Mouse (Mus musculus): ENCODE results near the gene Vmn2r124. TPM values are rescaled to one million over a fixed set of nuclear protein-coding genes. Genes with fewer than 3 reads are reported as not detected.
"Not testable (repeated sequence)": the region's sequence is repeated elsewhere in the genome, so short reads cannot be mapped to it uniquely, and the experiment has no call there.

Gene Vmn2r124
- polyA plus RNA-seq (2016; fragmentation: Nextera tagmentation; extraction: Ambion mirVana) = 0.03 TPM in 1 of 2 replicates, not detected in the other

- Histone ChIP-seq H3K27ac (no peak within 1 kb of the TSS), H3K27me3 (no peaks in the 10 kb centered on the region), H3K9ac (no peak within 1 kb of the TSS), H3K4me1 (no peaks in the 10 kb centered on the region), H3K4me2 (replicated peaks) (no peak within 1 kb of the TSS), H3K9me3 (no peaks in the 10 kb centered on the region), H3K36me3 (no peaks in the 10 kb centered on the region), H3K4me3 (no peak within 1 kb of the TSS)
- 57% methylated on average over 2 of the region's 2 CpGs for WGBS
- ATAC-seq (ENCODE audit: insufficient number of reproducible peaks, insufficient read depth, low FRiP score, low TSS enrichment) = no peak
These were observed at the start of gene Vmn2r124 for GRCm38 (mm10) chr17:18049124-18049523. Gene Vmn2r124, plus strand, starts transcription at chr17:18049424.

GRCm38 (mm10) chr17:18004752-18005151, 44.5 kb upstream of the Vmn2r124 start:
- Histone ChIP-seq H3K36me3 (no peaks in the 10 kb centered on the region), H3K4me1 (no peaks in the 10 kb centered on the region), H3K4me2 (replicated peaks) (no peak overlapping the region), H3K9ac (no peak overlapping the region), H3K27ac (no peak overlapping the region), H3K27me3 (no peaks in the 10 kb centered on the region), H3K4me3 (no peak overlapping the region), H3K9me3 (0 out of 2 replicates have a peak, but pooled peaks cover 5% of the 10 kb centered on the region)
- no peak for ATAC-seq (ENCODE audit: insufficient number of reproducible peaks, insufficient read depth, low FRiP score, low TSS enrichment)
- WGBS = 86% methylated on average over 1 of the region's 1 CpGs

- no peak for ATAC-seq (ENCODE audit: insufficient number of reproducible peaks, insufficient read depth, low FRiP score, low TSS enrichment)
- Histone ChIP-seq H3K4me1 (no peaks in the 10 kb centered on the region), H3K4me2 (replicated peaks) (no peak within 1 kb of the TSS), H3K27me3 (no peaks in the 10 kb centered on the region), H3K4me3 (no peak within 1 kb of the TSS), H3K9me3 (no peaks in the 10 kb centered on the region), H3K27ac (no peak within 1 kb of the TSS), H3K36me3 (no peaks in the 10 kb centered on the region), H3K9ac (no peak within 1 kb of the TSS)
- 56% methylated on average over 2 of the region's 2 CpGs for WGBS
These were observed 27.8 kb upstream of the Vmn2r124 start, which contains the start of gene Fpr-rs4 for GRCm38 (mm10) chr17:18021433-18021832. Gene Fpr-rs4, plus strand, starts transcription at chr17:18021733.

- H3K36me3 ChIP-seq; H3K9ac ChIP-seq; H3K4me2 ChIP-seq (replicated peaks); H3K27me3 ChIP-seq; ATAC-seq (ENCODE audit: insufficient number of reproducible peaks, insufficient read depth, low FRiP score, low TSS enrichment); H3K4me1 ChIP-seq; H3K27ac ChIP-seq; H3K9me3 ChIP-seq; H3K4me3 ChIP-seq: not testable (repeated sequence)
These were observed 35.5 kb downstream of the Vmn2r124 start, which contains the start of gene Vmn2r91 for GRCm38 (mm10) chr17:18084716-18085115. Gene Vmn2r91, plus strand, starts transcription at chr17:18085016.

- H3K4me3 ChIP-seq; H3K27ac ChIP-seq; ATAC-seq (ENCODE audit: insufficient number of reproducible peaks, insufficient read depth, low FRiP score, low TSS enrichment); H3K9me3 ChIP-seq; H3K9ac ChIP-seq; H3K4me2 ChIP-seq (replicated peaks); H3K36me3 ChIP-seq; H3K27me3 ChIP-seq; H3K4me1 ChIP-seq: not testable (repeated sequence)
- 68% methylated on average over 1 of the region's 1 CpGs for WGBS
These were observed 46.4 kb downstream of the Vmn2r124 start for GRCm38 (mm10) chr17:18095626-18096025.

- H3K36me3 ChIP-seq; H3K4me2 ChIP-seq (replicated peaks); H3K9me3 ChIP-seq; H3K4me1 ChIP-seq; H3K27me3 ChIP-seq; H3K4me3 ChIP-seq; H3K9ac ChIP-seq; H3K27ac ChIP-seq; ATAC-seq (ENCODE audit: insufficient number of reproducible peaks, insufficient read depth, low FRiP score, low TSS enrichment): not testable (repeated sequence)
- WGBS = 86% methylated on average over 3 of the region's 3 CpGs
These were observed 53.0 kb downstream of the Vmn2r124 start for GRCm38 (mm10) chr17:18102265-18102664.

Other genes starting within 250 kb of the Vmn2r124 start
- 56.8 and 60.6 TPM in 2 replicates for gene Spaca6, start 222.3 kb upstream of the Vmn2r124 start, polyA plus RNA-seq (2016; fragmentation: Nextera tagmentation; extraction: Ambion mirVana)
- 1.6 and 1.7 TPM in 2 replicates for gene Has1, start 194.2 kb upstream of the Vmn2r124 start, polyA plus RNA-seq (2016; fragmentation: Nextera tagmentation; extraction: Ambion mirVana)
- 0.12 TPM in 1 of 2 replicates, not detected in the other for gene Fpr1, start 165.5 kb upstream of the Vmn2r124 start, polyA plus RNA-seq (2016; fragmentation: Nextera tagmentation; extraction: Ambion mirVana)
- not detected in 2 replicates for gene Fpr2, start 161.6 kb upstream of the Vmn2r124 start, polyA plus RNA-seq (2016; fragmentation: Nextera tagmentation; extraction: Ambion mirVana)
- not detected in 2 replicates for gene Fpr3, start 161.6 kb upstream of the Vmn2r124 start, polyA plus RNA-seq (2016; fragmentation: Nextera tagmentation; extraction: Ambion mirVana)
- not detected in 2 replicates for gene Fpr-rs4, start 27.7 kb upstream of the Vmn2r124 start, polyA plus RNA-seq (2016; fragmentation: Nextera tagmentation; extraction: Ambion mirVana)
- gene Vmn2r91, start 35.6 kb downstream of the Vmn2r124 start, polyA plus RNA-seq (2016; fragmentation: Nextera tagmentation; extraction: Ambion mirVana) = not detected in 2 replicates
- gene Vmn2r92, start 102.5 kb downstream of the Vmn2r124 start, polyA plus RNA-seq (2016; fragmentation: Nextera tagmentation; extraction: Ambion mirVana) = not detected in 2 replicates
- gene Vmn2r94, start 228.3 kb downstream of the Vmn2r124 start, polyA plus RNA-seq (2016; fragmentation: Nextera tagmentation; extraction: Ambion mirVana) = not detected in 2 replicates
- not detected in 2 replicates for gene Vmn2r93, start 248.7 kb downstream of the Vmn2r124 start, polyA plus RNA-seq (2016; fragmentation: Nextera tagmentation; extraction: Ambion mirVana)

Data from embryonic facial prominence, embryonic 12.5 days (tissue).